In genomic region chr10:80100982-80101381, GRCm38 (mm10) we compare ENCODE assay signal across 7 mouse cellular contexts. TPM values are rescaled to one million over a fixed set of nuclear protein-coding genes. Genes with fewer than 3 reads are reported as not detected.
DNase-seq lines count a peak whose midpoint lies in the region; ATAC-seq and TF ChIP-seq lines count a peak whose summit lies in the region.

No protein-coding gene starts in this region.

- ATAC-seq in G1E (ENCODE audit: extremely low read depth, insufficient number of reproducible peaks, low FRiP score, poor library complexity, severe bottlenecking) = no peak
- no peak for ATAC-seq in stomach, embryonic 16.5 days (ENCODE audit: insufficient read depth, low FRiP score)

- intact Hi-C loops in heart, postnatal 14 days (cut with DNase I) = no loop called here

- peak overlapping the region; percentile 86 for H3K4me2 ChIP-seq in stomach, embryonic 16.5 days (ENCODE audit: low read depth, low read length)

- H3K79me2 ChIP-seq in liver, adult 2 months (ENCODE audit: control insufficient read depth, insufficient read depth, low read length) = peaks cover 51% of the 10 kb centered on the region

- peak overlapping the region; percentile 94; the same call in 1 of the 2 replicates for H3K4me3 ChIP-seq in G1E (ENCODE audit: low read depth, low read length)
- peak overlapping the region; percentile 99 for H3K4me3 ChIP-seq in liver, adult 2 months (ENCODE audit: insufficient read depth, low read depth, low read length)
- peak overlapping the region; percentile 90 for H3K4me3 ChIP-seq in stomach, embryonic 16.5 days (replicated peaks; ENCODE audit: low read length)

- no peaks in the 10 kb centered on the region for H3K9me3 ChIP-seq in G1E (replicated peaks)
- H3K9me3 ChIP-seq in stomach, embryonic 16.5 days (replicated peaks; ENCODE audit: control insufficient read depth, low read length) = no peaks in the 10 kb centered on the region

- 2% methylated on average over 11 of the region's 11 CpGs for WGBS in liver, adult 2 months
- 43% methylated on average over 11 of the region's 11 CpGs for whole genome bisulfite sequencing in stomach, embryonic 16.5 days

- TF ChIP-seq CTCF in G1E (IDR thresholded peaks at IDR 0.05; ENCODE audit: low read depth, low read length) = no peak
- no peak for TF ChIP-seq CTCF in liver, adult 2 months (IDR thresholded peaks at IDR 0.05; ENCODE audit: low read depth, low read length)

- no peaks in the 10 kb centered on the region for H3K27me3 ChIP-seq in G1E (ENCODE audit: insufficient read depth, low read length)
- H3K27me3 ChIP-seq in liver, adult 2 months (ENCODE audit: control insufficient read depth, insufficient read depth, low read length) = no peaks in the 10 kb centered on the region
- H3K27me3 ChIP-seq in stomach, embryonic 16.5 days (ENCODE audit: control insufficient read depth, insufficient read depth, low read length) = no peaks in the 10 kb centered on the region

- no peak for TF ChIP-seq POLR2A in liver, adult 2 months (IDR thresholded peaks at IDR 0.05; ENCODE audit: extremely low read depth, insufficient read depth, low read length)

- peaks cover 87% of the 10 kb centered on the region for H3K4me1 ChIP-seq in G1E (ENCODE audit: insufficient read depth, low read depth, low read length)
- peaks cover 46% of the 10 kb centered on the region for H3K4me1 ChIP-seq in liver, adult 2 months (ENCODE audit: control insufficient read depth, insufficient read depth, low read length)
- peaks cover 42% of the 10 kb centered on the region for H3K4me1 ChIP-seq in stomach, embryonic 16.5 days (ENCODE audit: control insufficient read depth, insufficient read depth, low read length)

- H3K27ac ChIP-seq in liver, adult 2 months (replicated peaks; ENCODE audit: insufficient read depth, low read depth, low read length) = peak overlapping the region; percentile 91
- 0 out of 2 replicates have a peak overlapping the region, but pooled peaks have one; percentile 16 for H3K27ac ChIP-seq in stomach, embryonic 16.5 days (ENCODE audit: low read length)

- H3K36me3 ChIP-seq in G1E (replicated peaks) = peaks cover 46% of the 10 kb centered on the region
- H3K36me3 ChIP-seq in liver, adult 2 months (ENCODE audit: control insufficient read depth, insufficient read depth, low read length) = no peaks in the 10 kb centered on the region
- no peaks in the 10 kb centered on the region for H3K36me3 ChIP-seq in stomach, embryonic 16.5 days (ENCODE audit: control insufficient read depth, insufficient read depth, low read length)

- H3K9ac ChIP-seq in liver, adult 2 months (ENCODE audit: low read depth, low read length) = peak overlapping the region; percentile 99
- peak overlapping the region; percentile 95; the same call in 1 of the 2 replicates for H3K9ac ChIP-seq in stomach, embryonic 16.5 days (ENCODE audit: low read length)

- no peak for DNase-seq in G1E (ENCODE audit: low spot score)
- peak; percentile 61 for DNase-seq in adrenal gland, adult 8-10 months
- peak; percentile 49 to 51 for DNase-seq in heart, postnatal 14 days
- no peak for DNase-seq in liver, adult 2 months (ENCODE audit: extremely low read depth, low read depth, low spot score)
- DNase-seq in testis, postnatal 14 days (ENCODE audit: low spot score) = no peak
- no peak for DNase-seq in thymus, postnatal 10 days (ENCODE audit: low spot score in 2 of 2)

RNA-seq across cellular contexts. Expression of gene Sbno2, which starts 4.4 kb away (rescaled TPM):
- total RNA-seq in G1E (2014; fragmentation: Nextera tagmentation) (24.7 and 34.2 TPM in 2 replicates), G1E (2017) (18.0 and 18.1 TPM in 2 replicates)
- 34.8 and 37.4 TPM in 2 replicates for polyA plus RNA-seq in G1E (2012)
- 10 to 100 TPM; 27.4 to 54.8 (median 45.1) TPM for total RNA-seq in adrenal gland, adult 8-10 months (2022)
- 10 to 100 TPM; 13.5 to 14.0 TPM for total RNA-seq in heart, postnatal 14 days (2021)
- total RNA-seq in liver, adult 2 months (2014; rRNA removed) = 8.9 and 11.8 TPM in 2 replicates
- 19.2 and 25.9 TPM in 2 replicates for polyA plus RNA-seq in liver, adult 2 months (2012; rRNA removed)
- 17.2 and 19.0 TPM in 2 replicates for polyA plus RNA-seq in stomach, embryonic 16.5 days (2015; fragmentation: Nextera tagmentation; extraction: Ambion mirVana)

RNA-seq across cellular contexts. Expression of gene Stk11, which starts 14.6 kb away (rescaled TPM):
- 138 and 172 TPM in 2 replicates for total RNA-seq in G1E (2014; fragmentation: Nextera tagmentation)
- total RNA-seq in G1E (2017) = 150 and 154 TPM in 2 replicates
- polyA plus RNA-seq in G1E (2012) = 161 and 170 TPM in 2 replicates
- 100 to 1,000 TPM; 127 to 146 (median 143) TPM for total RNA-seq in adrenal gland, adult 8-10 months (2022)
- total RNA-seq in heart, postnatal 14 days (2021) = 100 to 1,000 TPM; 105 to 118 TPM
- 71.5 and 75.0 TPM in 2 replicates for total RNA-seq in liver, adult 2 months (2014; rRNA removed)
- 96.8 and 110 TPM in 2 replicates for polyA plus RNA-seq in liver, adult 2 months (2012; rRNA removed)
- 14.5 and 14.8 TPM in 2 replicates for polyA plus RNA-seq in stomach, embryonic 16.5 days (2015; fragmentation: Nextera tagmentation; extraction: Ambion mirVana)

RNA-seq across cellular contexts. Expression of gene Atp5d, which starts 37.5 kb away (rescaled TPM):
- total RNA-seq in G1E (2014; fragmentation: Nextera tagmentation) (248 and 258 TPM in 2 replicates), G1E (2017) (81.9 and 82.7 TPM in 2 replicates)
- 1,539 and 1,678 TPM in 2 replicates for polyA plus RNA-seq in G1E (2012)
- 100 to 1,000 TPM; 380 to 452 (median 425) TPM for total RNA-seq in adrenal gland, adult 8-10 months (2022)
- 1,000 to 10,000 TPM; 1,168 to 1,183 TPM for total RNA-seq in heart, postnatal 14 days (2021)
- 144 and 218 TPM in 2 replicates for total RNA-seq in liver, adult 2 months (2014; rRNA removed)
- polyA plus RNA-seq in liver, adult 2 months (2012; rRNA removed) = 1,387 and 1,558 TPM in 2 replicates
- polyA plus RNA-seq in stomach, embryonic 16.5 days (2015; fragmentation: Nextera tagmentation; extraction: Ambion mirVana) = 536 and 594 TPM in 2 replicates

RNA-seq across cellular contexts. Expression of gene Cbarp, which starts 39.7 kb away (rescaled TPM):
- 67.2 and 74.4 TPM in 2 replicates for total RNA-seq in G1E (2014; fragmentation: Nextera tagmentation)
- total RNA-seq in G1E (2017) = 3.7 and 5.5 TPM in 2 replicates
- polyA plus RNA-seq in G1E (2012) = 66.6 and 73.9 TPM in 2 replicates
- total RNA-seq in adrenal gland, adult 8-10 months (2022) = 10 to 100 TPM; 58.4 to 92.4 (median 81.9) TPM
- total RNA-seq in heart, postnatal 14 days (2021) = 1 to 10 TPM; 3.0 to 3.3 TPM
- 0.47 and 0.55 TPM in 2 replicates for total RNA-seq in liver, adult 2 months (2014; rRNA removed)
- 1.2 TPM in 2 replicates for polyA plus RNA-seq in liver, adult 2 months (2012; rRNA removed)
- polyA plus RNA-seq in stomach, embryonic 16.5 days (2015; fragmentation: Nextera tagmentation; extraction: Ambion mirVana) = 3.1 and 3.9 TPM in 2 replicates

RNA-seq across cellular contexts. Expression of gene Midn, which starts 47.1 kb away (rescaled TPM):
- total RNA-seq in G1E (2014; fragmentation: Nextera tagmentation) (89.8 and 92.3 TPM in 2 replicates), G1E (2017) (19.2 and 24.3 TPM in 2 replicates)
- 295 and 302 TPM in 2 replicates for polyA plus RNA-seq in G1E (2012)
- 100 to 1,000 TPM in 1 of 4 experiments, 10 to 100 TPM in 3; 56.4 to 145 (median 90.1) TPM for total RNA-seq in adrenal gland, adult 8-10 months (2022)
- total RNA-seq in heart, postnatal 14 days (2021) = 100 to 1,000 TPM; 158 to 178 TPM
- 6.9 and 11.6 TPM in 2 replicates for total RNA-seq in liver, adult 2 months (2014; rRNA removed)
- polyA plus RNA-seq in liver, adult 2 months (2012; rRNA removed) = 27.4 and 38.8 TPM in 2 replicates
- 7.8 and 9.8 TPM in 2 replicates for polyA plus RNA-seq in stomach, embryonic 16.5 days (2015; fragmentation: Nextera tagmentation; extraction: Ambion mirVana)

Comparison
In these comparisons a context has a peak if more than half of its experiments do, and no peak if none do; other contexts are left out.
1. DNase-seq: peak in adrenal gland, adult 8-10 months (single experiment) and heart, postnatal 14 days (2 of 2); none in G1E (single experiment), liver, adult 2 months (single experiment), testis, postnatal 14 days (single experiment) and thymus, postnatal 10 days (0 of 2).
2. Peak in every context shown above with its lines, with median percentiles within 50 percentile points of each other: H3K4me3 ChIP-seq.